Comparison of ENCODE assay signal across 8 mouse cellular contexts in the genomic region with DNA sequence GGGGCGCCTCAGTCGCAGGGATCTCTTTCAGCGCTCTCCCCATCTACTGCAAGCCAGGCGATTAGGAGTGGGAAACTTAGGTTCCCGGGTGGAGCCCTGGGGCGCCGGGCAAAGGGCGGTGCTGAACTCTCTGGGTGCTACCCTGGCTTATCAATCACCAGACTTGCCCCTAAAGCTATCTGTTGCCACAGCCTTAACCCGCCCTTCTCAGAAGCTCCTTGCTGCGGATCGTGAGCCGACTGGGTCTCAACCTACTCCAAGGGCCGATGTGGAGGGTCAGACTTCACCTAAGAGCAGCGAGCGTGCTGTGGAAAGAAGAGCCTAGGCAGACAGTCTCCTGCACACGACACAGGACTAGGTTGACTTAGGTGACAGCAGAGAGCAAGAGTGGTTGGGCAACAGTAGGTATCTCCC. TPM values are rescaled to one million over a fixed set of nuclear protein-coding genes. Genes with fewer than 3 reads are reported as not detected.
DNase-seq lines count a peak whose midpoint lies in the region; ATAC-seq and TF ChIP-seq lines count a peak whose summit lies in the region.

No protein-coding gene starts in this region.

- TF ChIP-seq EP300 in ES-Bruce4 (IDR thresholded peaks at IDR 0.05; ENCODE audit: insufficient read depth, low read depth, low read length), result no peak

- H3K36me3 ChIP-seq in ES-Bruce4 (ENCODE audit: control insufficient read depth, insufficient read depth, low read length, poor library complexity, severe bottlenecking), result peaks cover 10% of the 10 kb centered on the region
- H3K36me3 ChIP-seq in forebrain, embryonic 10.5 days (replicated peaks), result peaks cover 30% of the 10 kb centered on the region
- peaks cover 28% of the 10 kb centered on the region for H3K36me3 ChIP-seq in intestine, embryonic 14.5 days (ENCODE audit: control insufficient read depth, insufficient read depth, low read length)
- H3K36me3 ChIP-seq in midbrain, embryonic 10.5 days, result peaks cover 30% of the 10 kb centered on the region

- no peaks in the 10 kb centered on the region for H3K9me3 ChIP-seq in ES-Bruce4 (replicated peaks; ENCODE audit: control insufficient read depth, insufficient read depth, low read length, poor library complexity, severe bottlenecking)
- H3K9me3 ChIP-seq in forebrain, embryonic 10.5 days, result no peaks in the 10 kb centered on the region
- no peaks in the 10 kb centered on the region for H3K9me3 ChIP-seq in intestine, embryonic 14.5 days (ENCODE audit: control insufficient read depth, low read length)
- no peaks in the 10 kb centered on the region for H3K9me3 ChIP-seq in midbrain, embryonic 10.5 days (replicated peaks)

- peak; percentile 70 for DNase-seq in cerebellum, adult 9-11 months
- no peak for DNase-seq in cerebellum, adult 11 months
- peak; percentile 65 for DNase-seq in forebrain, embryonic 10.5 days (ENCODE audit: extremely low spot score, low spot score)
- peak; percentile 77 for DNase-seq in intestine, embryonic 14.5 days (ENCODE audit: low spot score)
- no peak for DNase-seq in midbrain, embryonic 10.5 days (ENCODE audit: low spot score)
- peak; percentile 78 for DNase-seq in yolk sac, embryonic 10.5 days (ENCODE audit: low spot score)
- no peak for DNase-seq in right cerebral cortex, postnatal 4 days

- H3K27ac ChIP-seq in ES-Bruce4 (ENCODE audit: insufficient read depth, low read length), result no peak overlapping the region
- H3K27ac ChIP-seq in forebrain, embryonic 10.5 days, result peak overlapping the region; percentile 88
- peak overlapping the region; percentile 47; the same call in 1 of the 2 replicates for H3K27ac ChIP-seq in intestine, embryonic 14.5 days (ENCODE audit: low read depth)
- H3K27ac ChIP-seq in midbrain, embryonic 10.5 days (replicated peaks), result peak overlapping the region; percentile 87

- WGBS in forebrain, embryonic 10.5 days, result under 1% methylated on average over 16 of the region's 16 CpGs
- 1% methylated on average over 16 of the region's 16 CpGs for WGBS in intestine, embryonic 14.5 days
- WGBS in midbrain, embryonic 10.5 days, result under 1% methylated on average over 16 of the region's 16 CpGs

- no peak for TF ChIP-seq POLR2A in ES-Bruce4 (IDR thresholded peaks at IDR 0.05; ENCODE audit: insufficient read depth, low read length)

- TF ChIP-seq CTCF in ES-Bruce4 (IDR thresholded peaks at IDR 0.05; ENCODE audit: low read depth, low read length), result no peak

- H3K4me2 ChIP-seq in intestine, embryonic 14.5 days (ENCODE audit: low read length), result peak overlapping the region; percentile 99

- peak; percentile 12 for ATAC-seq in intestine, embryonic 14.5 days (replicated peaks; ENCODE audit: low FRiP score, low TSS enrichment, low read depth)

- H3K4me1 ChIP-seq in ES-Bruce4 (ENCODE audit: control insufficient read depth, insufficient read depth, low read length), result peaks cover 5% of the 10 kb centered on the region
- H3K4me1 ChIP-seq in forebrain, embryonic 10.5 days, result peaks cover 47% of the 10 kb centered on the region
- peaks cover 17% of the 10 kb centered on the region; the same call in 1 of the 2 replicates for H3K4me1 ChIP-seq in intestine, embryonic 14.5 days (replicated peaks; ENCODE audit: control insufficient read depth, insufficient read depth, low read length)
- peaks cover 42% of the 10 kb centered on the region for H3K4me1 ChIP-seq in midbrain, embryonic 10.5 days

- peak overlapping the region; percentile 87 for H3K9ac ChIP-seq in ES-Bruce4 (ENCODE audit: low read depth, poor library complexity, severe bottlenecking)
- H3K9ac ChIP-seq in intestine, embryonic 14.5 days (ENCODE audit: low read length), result peak overlapping the region; percentile 56

- H3K4me3 ChIP-seq in ES-Bruce4 (ENCODE audit: low read depth, low read length), result peak overlapping the region; percentile 37
- H3K4me3 ChIP-seq in forebrain, embryonic 10.5 days, result peak overlapping the region; percentile 79
- peak overlapping the region; percentile 63 for H3K4me3 ChIP-seq in intestine, embryonic 14.5 days (ENCODE audit: low read depth, low read length)
- peak overlapping the region; percentile 75 for H3K4me3 ChIP-seq in midbrain, embryonic 10.5 days

- no peaks in the 10 kb centered on the region for H3K27me3 ChIP-seq in ES-Bruce4 (ENCODE audit: control insufficient read depth, insufficient read depth, low read length, poor library complexity, severe bottlenecking)
- no peaks in the 10 kb centered on the region for H3K27me3 ChIP-seq in forebrain, embryonic 10.5 days (ENCODE audit: poor library complexity, severe bottlenecking)
- no peaks in the 10 kb centered on the region for H3K27me3 ChIP-seq in intestine, embryonic 14.5 days (replicated peaks; ENCODE audit: control insufficient read depth, insufficient read depth, low read length)
- no peaks in the 10 kb centered on the region for H3K27me3 ChIP-seq in midbrain, embryonic 10.5 days (ENCODE audit: low read depth, poor library complexity, severe bottlenecking)

RNA-seq across cellular contexts. Expression of gene Apeh, which starts 0.6 kb away (rescaled TPM):
- 37.6 and 48.1 TPM in 2 replicates for polyA plus RNA-seq in ES-Bruce4 (2011; ENCODE audit: insufficient read depth, insufficient read length, low read depth, missing spikeins)
- 74.1 and 79.4 TPM in 2 replicates for polyA plus RNA-seq in forebrain, embryonic 10.5 days (2016; fragmentation: Nextera tagmentation; extraction: Ambion mirVana)
- 57.7 and 61.1 TPM in 2 replicates for polyA plus RNA-seq in intestine, embryonic 14.5 days (2014; fragmentation: Nextera tagmentation; extraction: Ambion mirVana)
- 71.2 and 80.2 TPM in 2 replicates for polyA plus RNA-seq in midbrain, embryonic 10.5 days (2016; fragmentation: Nextera tagmentation; extraction: Ambion mirVana)

RNA-seq across cellular contexts. Expression of gene Rnf123, which starts 11.9 kb away (rescaled TPM):
- polyA plus RNA-seq in ES-Bruce4 (2011; ENCODE audit: insufficient read depth, insufficient read length, low read depth, missing spikeins), result 19.7 and 20.9 TPM in 2 replicates
- 32.8 and 36.2 TPM in 2 replicates for polyA plus RNA-seq in forebrain, embryonic 10.5 days (2016; fragmentation: Nextera tagmentation; extraction: Ambion mirVana)
- 30.7 and 33.2 TPM in 2 replicates for polyA plus RNA-seq in intestine, embryonic 14.5 days (2014; fragmentation: Nextera tagmentation; extraction: Ambion mirVana)
- polyA plus RNA-seq in midbrain, embryonic 10.5 days (2016; fragmentation: Nextera tagmentation; extraction: Ambion mirVana), result 32.2 and 39.6 TPM in 2 replicates

RNA-seq across cellular contexts. Expression of gene Mst1, which starts 14.8 kb away (rescaled TPM):
- 1.2 and 3.0 TPM in 2 replicates for polyA plus RNA-seq in ES-Bruce4 (2011; ENCODE audit: insufficient read depth, insufficient read length, low read depth, missing spikeins)
- 0.73 and 0.81 TPM in 2 replicates for polyA plus RNA-seq in forebrain, embryonic 10.5 days (2016; fragmentation: Nextera tagmentation; extraction: Ambion mirVana)
- 0.17 and 0.78 TPM in 2 replicates for polyA plus RNA-seq in intestine, embryonic 14.5 days (2014; fragmentation: Nextera tagmentation; extraction: Ambion mirVana)
- 0.78 and 0.87 TPM in 2 replicates for polyA plus RNA-seq in midbrain, embryonic 10.5 days (2016; fragmentation: Nextera tagmentation; extraction: Ambion mirVana)

RNA-seq across cellular contexts. Expression of gene Amigo3, which starts 42.0 kb away (rescaled TPM):
- 0.24 and 0.61 TPM in 2 replicates for polyA plus RNA-seq in ES-Bruce4 (2011; ENCODE audit: insufficient read depth, insufficient read length, low read depth, missing spikeins)
- polyA plus RNA-seq in forebrain, embryonic 10.5 days (2016; fragmentation: Nextera tagmentation; extraction: Ambion mirVana), result 2.3 and 3.4 TPM in 2 replicates
- 2.5 and 2.7 TPM in 2 replicates for polyA plus RNA-seq in intestine, embryonic 14.5 days (2014; fragmentation: Nextera tagmentation; extraction: Ambion mirVana)
- polyA plus RNA-seq in midbrain, embryonic 10.5 days (2016; fragmentation: Nextera tagmentation; extraction: Ambion mirVana), result 2.6 and 3.8 TPM in 2 replicates

RNA-seq across cellular contexts. Expression of gene Gmppb, which starts 46.0 kb away (rescaled TPM):
- 9.7 and 10.2 TPM in 2 replicates for polyA plus RNA-seq in ES-Bruce4 (2011; ENCODE audit: insufficient read depth, insufficient read length, low read depth, missing spikeins)
- polyA plus RNA-seq in forebrain, embryonic 10.5 days (2016; fragmentation: Nextera tagmentation; extraction: Ambion mirVana), result 25.5 and 27.9 TPM in 2 replicates
- polyA plus RNA-seq in intestine, embryonic 14.5 days (2014; fragmentation: Nextera tagmentation; extraction: Ambion mirVana), result 29.1 and 33.5 TPM in 2 replicates
- polyA plus RNA-seq in midbrain, embryonic 10.5 days (2016; fragmentation: Nextera tagmentation; extraction: Ambion mirVana), result 26.0 and 26.2 TPM in 2 replicates

Comparison
In these comparisons a context has a peak if more than half of its experiments do, and no peak if none do; other contexts are left out.
1. DNase-seq: peak in cerebellum, adult 9-11 months (single experiment), forebrain, embryonic 10.5 days (single experiment), intestine, embryonic 14.5 days (single experiment) and yolk sac, embryonic 10.5 days (single experiment); none in cerebellum, adult 11 months (single experiment), midbrain, embryonic 10.5 days (single experiment) and right cerebral cortex, postnatal 4 days (single experiment).
2. Peak in every context shown above with its lines, with median percentiles within 50 percentile points of each other: H3K4me3 ChIP-seq.